Mouse (Mus musculus) layer of hippocampus, postnatal 10 days (tissue): ENCODE measurements at regions not wholly inside any gene's neighbourhood (a gene's known extent, or its start where the extent isn't known, plus 50 kb on each side); places are given as distances from the start of the nearest gene placed in this dataset.

Source experiments
- DNase-seq, 2 experiments: peaks; one replicate each; pipeline ENCODE4 v3.0.0; 2021; ENCODE audit warnings: low spot score in 2 of 2

GRCm38 (mm10) chr9:34029503-34030169 lies 456.1 kb upstream of the Kirrel3 start:
- no peak for DNase-seq

GRCm38 (mm10) chr9:34054435-34054834 lies 431.3 kb upstream of the Kirrel3 start:
- DNase-seq, result peak; percentile 11 to 17
